Mouse (Mus musculus) adrenal gland, postnatal 25 days (tissue): ENCODE data around the gene Gm29797. TPM values are rescaled to one million over a fixed set of nuclear protein-coding genes. Genes with fewer than 3 reads are reported as not detected.

Source experiments
- DNase-seq: peaks from one replicate; pipeline ENCODE4 v3.0.0; 2021; ENCODE audit warnings: mixed read lengths
- long read RNA-seq: library from polyadenylated mRNA; stranded (forward); transcript quantifications from one replicate; pipeline ENCODE4 v2.0.0, GENCODE M21; 2021
- total RNA-seq: library from RNA; stranded (reverse); gene quantifications from 2 replicates; pipeline ENCODE4 v1.2.3, GENCODE M21; 2021

Gene Gm29797
- not detected in 2 replicates for total RNA-seq
- long read RNA-seq, result 0 reads

DNA sequence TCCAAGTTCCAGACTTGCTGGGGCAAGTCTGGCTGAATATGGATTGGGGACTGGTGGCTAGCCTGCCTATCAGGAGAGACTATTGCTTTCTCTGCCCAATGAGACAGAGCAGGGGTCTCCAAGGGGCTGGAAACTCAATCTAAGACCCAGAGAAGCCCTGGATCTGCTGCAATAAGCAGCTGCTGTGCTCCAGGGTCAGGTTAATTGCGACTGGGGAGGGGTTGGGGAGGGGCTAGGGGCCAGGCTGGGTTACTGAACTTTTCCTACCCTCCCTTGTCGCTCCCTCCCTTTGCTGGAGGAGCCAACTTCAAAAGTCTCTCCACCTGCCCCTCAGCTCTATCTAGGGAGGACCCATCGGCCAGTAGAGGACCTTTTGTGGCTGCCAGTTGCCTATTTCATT lies at the start of gene Gm29797:
Gene Gm29797 (plus strand): TSS at position 301 of the 400 bp plus-strand sequence.
- DNase-seq, result no peak

DNA sequence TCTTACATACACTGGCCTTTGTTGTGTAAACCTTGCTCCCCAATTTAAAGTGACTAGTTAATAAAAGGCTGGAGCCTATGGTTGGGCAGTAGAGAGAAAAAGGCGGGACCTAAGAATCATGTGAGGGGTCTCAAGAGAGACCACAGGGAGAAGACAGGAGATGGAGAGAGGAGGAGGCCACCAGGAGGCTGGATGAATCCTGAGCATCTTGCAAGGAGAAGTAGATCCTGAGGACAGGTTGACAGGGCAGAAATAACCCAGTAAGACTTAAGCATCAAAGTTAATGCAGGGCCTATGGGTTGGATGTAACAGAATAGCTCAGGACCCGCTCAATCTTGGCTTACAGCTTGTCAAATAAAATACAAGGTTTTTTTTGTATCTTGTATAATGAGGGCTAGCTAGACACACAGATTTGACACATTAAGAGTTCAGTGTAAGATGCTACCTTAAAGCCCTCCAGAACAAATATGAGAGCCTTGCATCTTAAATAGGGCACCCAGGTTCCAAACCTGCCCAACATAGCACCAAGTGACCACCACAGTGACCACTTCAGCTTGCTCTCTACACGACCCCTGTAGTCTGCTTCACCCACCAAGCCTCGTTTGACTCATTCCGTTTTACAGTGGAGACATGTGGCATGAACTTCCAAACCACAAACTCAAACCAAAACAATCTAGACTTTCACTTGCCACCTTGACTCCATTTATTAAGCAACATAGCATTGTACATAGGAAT lies 37.9 kb upstream of the Gm29797 start:
- DNase-seq, result no peak

DNA sequence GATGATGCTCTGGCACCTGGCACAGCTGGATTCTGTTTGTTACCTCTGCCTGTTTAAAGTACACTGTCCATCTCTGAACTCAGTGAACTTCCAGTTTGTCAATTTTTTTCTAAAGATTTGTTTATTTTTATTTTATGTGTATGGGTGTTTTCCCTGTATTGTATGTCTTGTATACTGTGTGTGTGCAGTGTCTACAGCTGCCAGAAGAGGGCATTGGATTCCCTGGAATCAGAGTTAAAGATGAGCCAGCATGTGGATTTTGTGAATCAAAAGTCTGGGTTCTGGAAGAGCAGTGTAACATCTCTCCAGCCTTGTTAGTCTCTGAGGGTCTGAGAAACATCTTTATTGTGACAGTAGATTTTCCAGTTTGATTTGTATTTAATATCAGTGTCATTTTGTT lies 33.4 kb upstream of the Gm29797 start:
- DNase-seq, result no peak

DNA sequence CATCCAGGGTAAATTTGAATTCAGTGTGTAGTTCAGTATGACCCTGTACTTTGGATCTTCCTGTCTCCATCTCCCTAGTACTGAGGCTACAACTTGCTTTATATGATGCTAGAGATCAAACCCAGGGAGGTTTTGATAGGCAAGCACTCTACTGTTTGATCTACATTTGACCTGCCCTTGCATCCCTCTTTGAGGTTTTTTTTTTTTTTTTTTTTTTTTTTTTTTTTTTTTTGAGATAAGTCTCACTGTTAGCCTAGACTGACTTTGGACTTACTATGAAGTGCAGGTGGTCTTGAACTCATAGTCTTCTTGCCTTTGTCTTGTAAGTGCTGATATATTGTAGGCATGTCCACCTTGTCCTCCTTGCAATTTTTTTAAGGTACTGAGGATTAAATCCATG lies 28.4 kb upstream of the Gm29797 start:
- DNase-seq, result no peak

DNA sequence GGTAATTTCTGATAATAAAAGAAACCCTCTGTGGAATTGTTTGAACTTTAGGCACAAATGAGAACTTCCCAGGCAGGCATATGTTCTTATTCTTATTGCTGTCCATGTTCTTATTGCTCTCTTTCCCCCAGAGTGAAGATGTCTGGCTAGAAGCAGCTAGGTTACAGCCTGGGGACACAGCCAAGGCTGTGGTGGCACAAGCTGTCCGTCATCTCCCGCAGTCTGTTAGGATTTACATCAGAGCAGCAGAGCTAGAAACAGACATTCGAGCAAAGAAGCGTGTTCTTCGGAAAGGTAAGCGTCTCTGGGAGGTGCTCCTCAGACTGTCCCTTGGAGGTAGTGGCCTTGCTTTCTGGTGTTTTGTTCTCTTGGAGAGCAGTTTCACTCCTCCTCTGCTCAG lies 24.2 kb upstream of the Gm29797 start:
- no peak for DNase-seq

DNA sequence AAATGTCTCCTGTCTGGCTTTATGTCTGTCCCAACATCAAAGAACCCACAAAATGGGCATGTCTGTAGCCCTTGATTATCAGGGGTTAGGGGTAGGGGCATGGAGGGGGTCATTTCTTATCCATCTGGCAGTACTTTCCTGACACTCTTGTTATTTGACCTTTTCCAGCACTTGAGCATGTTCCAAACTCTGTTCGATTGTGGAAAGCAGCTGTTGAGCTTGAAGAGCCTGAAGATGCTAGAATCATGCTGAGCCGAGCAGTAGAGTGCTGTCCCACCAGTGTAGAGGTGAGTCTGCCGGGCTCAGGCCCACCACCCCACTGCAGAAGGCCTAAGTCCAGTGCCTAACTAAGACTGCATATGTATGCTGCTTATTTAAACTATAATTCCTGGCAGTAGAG lies 21.0 kb upstream of the Gm29797 start:
- DNase-seq, result no peak

DNA sequence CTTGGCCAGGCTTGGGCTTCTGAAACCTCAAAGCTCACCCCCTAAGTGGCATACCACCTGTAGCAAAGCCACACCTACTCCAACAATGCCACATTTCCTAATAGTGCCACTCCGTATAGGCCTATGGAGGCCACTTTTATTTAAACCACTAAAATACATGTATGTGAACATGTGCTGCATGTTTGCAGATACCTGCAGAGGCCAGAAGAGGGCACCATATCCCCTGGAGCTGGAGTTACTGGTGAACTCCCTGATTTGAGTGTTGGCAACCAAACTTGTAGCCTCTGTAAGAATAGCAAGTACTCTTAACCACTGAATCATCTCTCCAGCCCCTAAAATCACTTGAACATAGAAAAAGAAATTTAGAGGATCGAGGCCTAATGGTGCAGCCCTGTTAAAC lies 12.5 kb upstream of the Gm29797 start:
- peak; percentile 44 for DNase-seq

DNA sequence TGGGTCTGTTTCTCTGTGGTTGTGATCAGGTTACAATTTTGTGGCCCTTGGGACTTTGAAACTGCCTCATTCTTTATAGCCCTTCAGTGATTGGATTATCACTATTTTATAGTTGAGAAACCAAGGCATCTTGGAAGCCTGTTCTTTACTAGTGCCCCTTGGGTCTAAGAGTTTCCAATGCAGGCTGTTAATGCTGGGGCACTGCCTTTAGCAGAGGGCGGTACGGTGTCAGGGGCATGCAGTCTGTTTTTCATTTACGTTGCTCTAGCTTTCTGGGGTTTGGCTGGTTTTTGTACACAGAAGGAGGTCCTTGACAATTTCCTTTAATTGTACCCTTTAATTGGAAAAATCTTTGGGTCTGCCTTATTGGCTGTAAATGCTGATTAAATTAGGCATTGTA lies 11.2 kb upstream of the Gm29797 start:
- DNase-seq, result no peak

DNA sequence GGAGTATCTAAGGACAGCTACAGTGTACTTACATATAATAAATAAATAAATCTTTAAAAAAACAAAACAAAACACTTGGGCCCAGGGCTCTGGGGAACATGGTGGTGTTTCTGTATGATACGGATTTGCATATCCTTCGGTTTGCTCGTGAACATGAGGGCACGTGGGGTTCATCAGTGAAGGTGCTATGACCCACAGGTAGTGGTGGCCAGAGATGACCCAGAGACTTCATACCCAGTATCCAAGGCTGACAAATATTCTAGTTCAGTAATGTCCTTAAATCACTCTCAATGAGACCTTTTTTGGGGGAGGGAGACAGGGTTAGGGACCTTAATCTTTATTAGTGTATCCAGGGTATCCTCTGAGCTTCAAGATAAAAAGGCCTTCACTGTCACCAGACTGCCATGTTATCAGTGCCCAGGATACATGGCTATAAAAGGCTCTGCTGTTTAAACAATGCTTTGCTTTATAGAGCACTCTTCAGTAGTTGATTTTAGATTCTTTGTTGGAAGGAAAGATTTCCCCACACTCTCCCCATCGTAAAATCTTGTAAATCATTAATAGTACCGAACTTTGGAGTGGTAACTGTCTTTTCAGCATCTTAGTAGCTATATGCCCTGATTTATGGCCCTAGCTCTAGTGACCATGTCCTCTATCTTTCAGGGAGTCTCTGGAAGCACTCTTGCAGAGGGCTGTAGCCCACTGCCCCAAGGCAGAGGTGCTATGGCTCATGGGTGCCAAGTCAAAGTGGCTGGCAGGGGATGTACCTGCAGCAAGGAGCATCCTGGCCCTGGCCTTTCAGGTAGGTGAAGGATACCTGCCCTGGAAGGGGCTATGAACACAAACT lies 10.0 kb upstream of the Gm29797 start:
- no peak for DNase-seq

DNA sequence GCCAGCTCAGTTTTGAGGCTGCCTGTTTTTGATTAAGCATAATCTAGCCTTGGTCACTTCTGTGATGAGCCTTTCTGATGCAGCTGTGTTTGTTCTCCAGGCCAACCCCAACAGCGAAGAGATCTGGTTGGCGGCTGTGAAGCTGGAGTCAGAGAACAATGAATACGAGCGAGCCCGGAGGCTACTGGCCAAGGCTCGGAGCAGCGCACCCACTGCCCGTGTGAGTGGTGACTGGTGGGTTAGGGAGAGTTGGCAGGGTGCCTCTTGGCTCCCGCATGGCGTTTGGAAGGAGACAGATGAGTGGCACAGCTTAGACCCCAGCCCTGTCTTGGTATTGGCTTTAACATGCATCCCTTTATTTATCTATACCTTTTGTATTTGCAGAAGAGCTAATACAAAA lies 7.9 kb upstream of the Gm29797 start:
- DNase-seq, result peak; percentile 8

DNA sequence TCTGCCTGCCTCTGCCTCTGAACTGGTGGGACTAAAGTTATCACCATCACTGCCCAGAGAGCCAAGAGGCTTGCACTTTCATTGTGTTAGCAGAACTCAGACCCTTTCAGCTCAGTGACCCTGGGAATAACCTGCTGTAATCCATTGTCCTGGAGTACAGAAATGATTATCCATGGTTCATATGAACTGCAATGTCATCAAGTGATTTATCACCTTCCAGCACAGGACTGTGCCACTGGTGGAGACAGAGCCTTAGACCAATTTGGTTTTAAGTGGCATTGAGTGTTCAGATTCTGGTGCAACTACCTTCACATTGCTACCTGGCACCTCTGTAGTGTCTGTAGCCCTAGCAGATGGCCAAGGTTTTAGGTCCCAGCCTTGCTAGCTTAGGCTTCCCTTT lies 3.8 kb upstream of the Gm29797 start:
- DNase-seq, result no peak

DNA sequence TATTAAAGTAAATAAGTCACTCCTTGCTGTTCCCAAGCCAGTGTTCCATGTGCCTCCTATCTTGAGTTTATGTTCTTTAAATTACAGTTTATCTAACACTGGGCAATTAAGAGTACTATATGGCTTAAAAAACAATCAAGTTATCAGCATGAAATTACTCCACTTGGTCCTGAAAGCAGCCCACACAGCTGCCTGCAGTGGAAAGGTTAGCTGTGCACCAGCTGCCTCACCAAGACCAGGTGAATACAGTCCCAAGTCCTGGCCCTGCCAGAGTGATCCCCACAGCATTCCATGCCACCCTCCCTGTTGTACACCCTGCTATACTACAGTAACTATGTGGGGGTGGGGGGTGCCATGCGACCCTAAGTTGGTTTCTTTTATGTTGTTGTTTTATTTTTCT lies 3.3 kb upstream of the Gm29797 start:
- DNase-seq, result no peak

DNA sequence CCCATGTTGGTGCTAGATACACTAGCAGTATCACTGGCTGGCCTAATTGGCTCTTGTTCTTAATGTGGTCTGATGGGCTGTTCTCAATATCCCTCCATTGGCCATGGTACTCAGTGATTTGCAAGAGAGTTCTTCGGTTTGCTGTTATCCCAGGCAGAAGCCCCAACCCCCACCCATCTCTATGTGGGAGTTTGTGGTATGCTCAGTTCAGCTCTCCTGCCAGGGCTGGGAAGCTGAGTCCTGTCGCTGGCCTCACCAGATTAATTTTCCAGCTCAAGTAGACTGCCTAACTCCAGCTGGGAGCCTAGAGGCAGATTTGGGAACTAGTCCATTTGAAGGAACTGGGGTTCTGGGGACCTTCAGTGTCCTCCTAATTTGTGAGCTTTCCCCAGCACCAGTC lies 607 bp downstream of the Gm29797 start:
- no peak for DNase-seq

DNA sequence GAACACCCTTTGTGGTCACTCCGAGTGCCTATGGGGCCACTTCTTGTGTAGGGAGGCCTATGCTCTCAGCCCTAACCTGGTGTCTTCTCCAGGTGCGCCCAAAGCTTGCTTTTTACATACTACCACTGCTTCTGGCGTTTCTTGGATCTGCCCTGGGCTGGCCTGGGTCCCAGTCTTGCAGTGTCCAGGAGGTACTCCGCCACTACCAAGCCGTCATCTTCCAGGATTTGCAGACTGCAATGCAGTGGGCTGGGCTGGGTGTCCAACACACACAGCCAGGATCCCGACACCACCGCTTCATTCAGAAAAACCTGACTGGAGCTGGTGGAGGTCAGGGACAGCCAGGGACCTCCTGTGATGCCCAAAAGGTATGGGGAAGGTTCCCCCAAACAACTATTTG lies 1.7 kb downstream of the Gm29797 start:
- DNase-seq, result no peak

DNA sequence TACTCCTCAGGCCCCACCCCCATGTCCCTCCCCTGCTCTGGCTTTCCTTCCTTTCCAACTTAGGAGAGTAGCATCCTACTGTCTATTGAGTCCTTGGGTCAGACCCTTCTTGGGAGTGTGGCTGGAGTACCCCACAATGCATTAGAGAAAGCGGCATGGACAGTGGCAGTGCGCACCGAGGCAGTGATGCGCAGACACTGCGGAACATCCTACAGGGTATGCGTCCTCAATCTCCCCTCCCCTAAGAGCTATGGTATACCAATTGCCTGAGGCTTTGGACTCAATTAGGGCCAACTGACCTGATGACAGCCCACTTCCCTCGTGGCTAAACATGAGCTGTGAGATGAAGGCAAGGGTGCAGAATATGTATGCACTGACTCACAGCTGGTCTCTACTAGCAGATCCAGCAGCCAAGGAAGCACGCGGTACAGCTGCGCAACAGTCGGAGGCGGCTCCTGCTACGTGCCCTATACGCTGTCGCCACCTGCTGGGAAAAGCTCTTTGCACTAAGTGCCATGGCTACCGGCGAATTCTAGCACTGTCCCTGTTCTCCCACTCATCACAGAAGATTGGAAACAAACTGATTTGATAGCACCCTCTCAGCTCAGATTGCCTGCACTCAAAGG lies 2.2 kb downstream of the Gm29797 start:
- peak; percentile 69 for DNase-seq

DNA sequence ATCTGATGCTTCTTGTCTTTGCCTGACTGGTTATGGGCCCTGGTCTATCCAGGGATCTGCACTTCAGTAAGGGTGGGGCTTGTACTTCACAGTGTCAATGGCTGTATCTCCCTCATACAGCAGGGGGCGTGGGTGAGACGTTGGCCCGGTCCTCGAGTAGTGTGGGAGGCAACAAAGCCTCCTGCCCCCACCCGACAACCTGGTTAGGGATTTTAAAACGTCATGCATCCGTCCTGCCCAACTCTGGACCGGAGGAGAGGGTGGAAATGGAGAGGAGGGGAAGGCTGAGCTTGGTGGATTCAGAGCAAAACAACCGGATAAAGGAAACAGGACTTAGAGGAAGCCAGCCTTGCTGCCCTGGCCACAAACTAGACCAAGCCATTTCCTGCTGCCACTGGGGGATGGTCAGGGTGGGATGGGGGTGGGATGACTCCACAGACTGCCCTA lies 2.8 kb downstream of the Gm29797 start:
- DNase-seq, result peak; percentile 80

DNA sequence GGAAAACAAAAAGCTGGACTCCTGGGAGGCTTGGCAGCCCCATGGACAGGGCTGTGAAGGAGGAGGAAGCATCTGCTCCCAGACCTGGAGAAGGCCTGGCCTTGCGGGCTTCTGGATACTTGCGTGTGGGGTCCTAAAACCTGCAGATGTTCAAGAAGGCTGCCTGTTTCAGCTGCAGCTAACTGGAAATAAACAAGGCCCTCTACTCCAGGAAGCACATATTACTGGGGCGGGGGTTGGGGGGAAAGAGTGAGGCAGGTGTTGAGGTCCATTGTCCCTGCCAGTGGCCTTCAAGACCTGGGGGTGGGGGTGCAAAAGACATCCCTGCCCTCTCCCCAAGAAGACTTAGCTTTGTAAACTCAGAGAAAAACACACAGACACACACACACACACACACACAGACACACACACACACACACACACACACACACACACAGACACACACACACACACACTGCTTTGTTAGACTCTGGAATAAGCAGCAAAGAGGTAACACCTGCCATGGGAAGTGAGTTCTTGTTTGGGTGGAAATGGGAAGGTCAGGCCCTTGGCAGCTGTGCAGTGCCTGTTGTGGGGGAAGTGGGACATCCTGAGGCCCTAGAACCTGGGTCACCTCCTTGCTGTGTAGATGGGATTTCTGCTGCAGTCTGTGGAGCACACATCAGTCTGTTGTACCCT lies 5.9 kb downstream of the Gm29797 start:
- DNase-seq, result no peak

DNA sequence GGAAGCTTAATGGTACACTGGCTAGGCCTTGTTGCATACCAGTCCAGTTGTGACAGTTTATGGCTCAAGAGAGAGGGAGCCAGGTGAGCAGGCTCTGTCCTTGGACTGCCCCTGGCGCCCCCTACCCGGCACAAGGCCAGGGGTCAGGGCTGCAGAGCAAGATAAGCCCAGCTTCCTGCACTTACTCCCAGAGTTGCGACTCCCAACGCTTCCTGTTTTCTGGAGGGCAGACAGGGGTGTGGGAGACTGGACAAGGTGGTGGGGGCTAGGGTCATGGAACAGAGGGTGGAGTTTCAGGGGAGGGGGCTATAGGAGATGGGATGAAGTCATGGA lies 6.4 kb downstream of the Gm29797 start:
- DNase-seq, result peak; percentile 70

DNA sequence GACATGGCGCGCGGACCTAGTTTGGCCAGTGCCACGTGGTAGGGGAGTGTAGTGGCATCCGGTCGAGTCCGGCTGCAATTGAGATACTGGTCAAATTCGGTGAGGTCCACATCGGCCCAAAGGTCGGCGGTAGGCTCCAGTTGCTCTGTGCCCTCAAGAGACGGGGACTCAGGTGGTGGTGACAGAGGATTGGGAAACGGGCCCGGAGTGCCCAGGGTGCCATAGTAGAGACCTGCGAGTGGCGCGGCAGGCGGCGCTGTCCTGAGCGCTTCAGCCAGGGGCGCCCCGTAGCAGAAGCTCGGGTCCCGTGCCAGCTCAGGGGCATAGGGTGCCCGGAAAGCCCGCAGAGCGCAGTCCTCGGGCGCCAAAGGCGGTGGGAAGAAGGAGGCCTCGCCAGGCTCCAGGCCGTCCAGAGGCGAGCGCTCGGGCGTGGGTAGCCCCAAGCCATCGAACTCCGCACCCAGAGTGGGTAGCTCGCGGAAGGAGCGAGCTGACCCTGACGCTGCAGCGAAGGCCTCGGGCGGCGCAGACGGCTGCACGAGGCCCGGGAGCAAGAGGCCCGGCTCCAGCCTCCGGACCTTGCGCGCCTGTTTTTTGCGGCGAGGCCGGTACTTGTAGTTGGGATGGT lies 13.6 kb downstream of the Gm29797 start:
- peak; percentile 22 for DNase-seq

DNA sequence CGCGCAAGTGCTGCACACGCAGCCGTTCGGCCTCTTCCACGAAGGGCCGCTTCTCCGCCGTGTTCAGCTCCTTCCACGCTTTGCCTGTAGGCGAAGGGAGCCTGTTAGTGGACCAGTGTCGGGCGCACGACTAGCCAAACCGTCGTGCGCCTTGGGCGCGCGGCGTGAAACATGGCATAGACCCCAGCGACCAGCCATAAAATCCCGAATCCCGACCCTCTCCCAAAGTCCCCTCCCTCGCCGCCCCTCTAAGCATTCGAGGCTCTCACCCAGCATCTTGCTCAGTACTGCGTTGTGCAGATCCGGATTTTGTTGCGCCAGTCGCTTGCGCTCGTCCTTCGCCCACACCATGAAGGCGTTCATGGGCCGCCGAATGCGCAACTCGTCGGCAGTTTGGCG lies 14.1 kb downstream of the Gm29797 start:
- DNase-seq, result no peak

DNA sequence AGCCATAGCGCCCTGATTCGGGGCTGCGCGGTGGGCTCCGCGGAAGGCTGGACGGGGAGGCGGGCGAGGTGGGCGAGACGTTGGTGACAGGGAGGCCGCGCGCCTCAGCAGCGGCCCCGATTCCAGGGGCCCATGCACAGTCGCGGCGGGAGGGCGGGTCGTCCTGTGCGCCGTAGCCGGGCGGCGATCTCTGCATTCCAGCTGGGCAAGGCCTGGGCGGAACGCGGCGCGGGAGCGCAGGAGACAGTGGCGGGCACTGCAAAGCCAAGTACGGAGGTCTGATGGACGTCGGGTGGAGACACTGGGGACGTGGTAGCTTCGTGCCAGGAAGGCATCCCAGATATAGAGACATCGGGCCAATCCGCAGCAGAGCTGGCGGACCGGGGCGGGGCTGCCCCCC lies 14.5 kb downstream of the Gm29797 start, which contains the start of gene Sox18:
Gene Sox18 (minus strand): TSS at position 315 of the 400 bp plus-strand sequence.
- peak; percentile 65 for DNase-seq

DNA sequence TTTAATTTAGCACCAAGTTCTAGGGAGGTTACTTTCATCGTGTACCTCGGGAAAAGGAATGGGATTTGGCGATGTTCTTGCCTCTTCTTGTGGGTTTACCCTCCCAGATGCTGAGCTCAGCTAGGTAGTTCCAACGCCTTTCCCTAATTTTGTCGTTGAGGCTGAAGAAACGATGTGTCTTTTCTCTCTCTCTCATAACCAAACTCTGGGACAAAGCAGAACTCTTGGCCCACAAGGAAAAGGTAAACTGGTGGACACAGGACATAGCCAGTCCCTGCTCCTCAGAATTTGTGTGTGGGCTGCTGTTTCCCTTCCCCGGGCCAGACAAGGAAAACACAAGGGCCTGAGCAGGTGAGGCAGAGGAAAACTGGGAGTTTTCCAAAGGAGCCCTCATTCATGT lies 15.2 kb downstream of the Gm29797 start:
- no peak for DNase-seq
